Mouse (Mus musculus) left cerebral cortex, postnatal 10 days (tissue): ENCODE measurements at regions not wholly inside any gene's neighbourhood (a gene's known extent, or its start where the extent isn't known, plus 50 kb on each side); places are given as distances from the start of the nearest gene placed in this dataset.

Experiments used
- DNase-seq, 2 experiments: peaks; one replicate each; pipeline ENCODE4 v3.0.0; 2021 to 2022; ENCODE audit warnings: low spot score in 2 of 2, mixed read lengths in 1 of 2; ENCODE audit errors: extremely low spot score in 1 of 2
- intact Hi-C: fragments of 180-260 bp; cut with DNase I; formaldehyde crosslinking; loops from one replicate; pipeline ENCODE4 v1.15.1; 2025

DNA sequence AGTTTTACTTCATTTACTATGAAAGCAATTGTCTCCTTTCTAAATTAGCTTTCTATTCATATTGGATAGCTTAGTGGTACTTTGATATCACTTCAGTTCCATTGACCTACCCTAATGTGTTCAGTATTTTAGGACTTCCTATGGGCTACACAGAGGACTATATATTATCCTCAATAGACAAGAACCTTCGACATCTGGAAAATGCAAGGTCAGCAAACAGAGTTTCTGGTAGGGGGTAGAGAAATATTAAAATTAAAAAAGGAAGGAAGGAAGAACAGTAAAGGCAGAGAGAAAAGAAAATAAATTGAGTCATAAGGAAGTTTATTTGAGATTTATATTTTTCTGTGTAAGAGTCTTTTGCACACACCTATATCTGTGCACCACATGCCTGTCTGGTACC, 107.4 kb upstream of the Insig1 start:
- intact Hi-C loops, result no loop called here
- DNase-seq, result no peak

DNA sequence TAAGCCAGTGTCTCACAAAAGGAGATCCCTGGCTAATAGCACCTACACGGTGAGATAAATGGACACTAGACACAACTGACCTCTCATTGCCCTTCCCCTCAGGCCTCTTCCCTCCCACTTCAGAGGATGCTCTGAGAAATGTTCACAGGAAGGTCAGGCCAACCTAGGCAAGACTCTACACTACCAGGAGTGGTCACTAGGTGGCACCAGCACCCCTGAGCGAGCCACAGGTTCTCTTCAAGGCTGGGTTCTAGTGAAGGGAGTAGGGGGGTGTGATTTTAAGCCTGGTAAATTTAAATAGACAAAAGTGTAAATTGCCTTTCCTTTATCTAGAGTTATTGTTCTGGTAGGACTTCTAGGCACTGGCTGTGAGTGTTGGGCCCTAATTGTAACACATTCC, 76.0 kb upstream of the Insig1 start:
- intact Hi-C loops, result loop anchor here (5.0 kb wide), 1 partner anchor 97 kb away; no protein-coding TSS in a partner anchor
- DNase-seq, result peak; percentile 30 to 58

DNA sequence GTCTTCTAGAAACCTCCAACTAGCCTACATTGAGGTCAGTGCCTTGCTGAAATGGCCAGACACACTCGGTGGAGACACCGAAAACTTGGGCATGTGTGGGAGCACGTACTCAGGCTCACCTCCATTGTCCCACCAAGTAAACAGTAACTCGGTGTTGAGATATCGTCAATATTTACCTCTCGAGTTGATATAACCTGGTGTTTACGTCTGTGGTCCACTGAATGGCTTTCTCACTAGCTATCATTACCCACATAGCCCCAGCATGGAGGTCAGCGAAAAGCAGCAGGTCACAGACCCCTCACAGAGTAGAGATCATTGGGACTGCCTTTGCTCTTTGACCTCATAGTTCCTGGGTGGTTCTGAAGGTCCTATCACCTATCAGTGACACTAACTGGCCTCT, 73.4 kb upstream of the Insig1 start:
- no peak for DNase-seq
- intact Hi-C loops, result loop anchor here (5.0 kb wide), 1 partner anchor 95 kb away; no protein-coding TSS in a partner anchor

DNA sequence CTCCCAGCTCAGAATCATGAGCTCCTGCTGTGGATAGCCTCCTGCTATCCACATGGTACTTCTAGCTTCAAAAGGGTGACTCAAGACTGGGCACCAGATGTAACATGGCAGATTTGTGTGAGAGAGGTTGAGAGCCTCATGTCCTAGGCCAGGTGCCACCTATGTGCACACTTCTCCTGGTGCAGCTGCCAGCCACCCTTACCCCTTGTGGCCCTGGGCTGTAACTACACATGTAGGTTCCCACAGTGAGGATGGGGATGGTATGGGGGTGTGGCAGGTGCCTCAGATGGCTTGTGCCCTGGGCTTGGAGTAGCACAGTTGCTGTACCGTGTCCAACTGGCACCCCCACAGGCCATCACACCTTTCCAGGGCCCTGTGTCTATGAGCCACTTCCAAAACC, 68.2 kb upstream of the Insig1 start:
- intact Hi-C loops, result no loop called here
- DNase-seq, result no peak

DNA sequence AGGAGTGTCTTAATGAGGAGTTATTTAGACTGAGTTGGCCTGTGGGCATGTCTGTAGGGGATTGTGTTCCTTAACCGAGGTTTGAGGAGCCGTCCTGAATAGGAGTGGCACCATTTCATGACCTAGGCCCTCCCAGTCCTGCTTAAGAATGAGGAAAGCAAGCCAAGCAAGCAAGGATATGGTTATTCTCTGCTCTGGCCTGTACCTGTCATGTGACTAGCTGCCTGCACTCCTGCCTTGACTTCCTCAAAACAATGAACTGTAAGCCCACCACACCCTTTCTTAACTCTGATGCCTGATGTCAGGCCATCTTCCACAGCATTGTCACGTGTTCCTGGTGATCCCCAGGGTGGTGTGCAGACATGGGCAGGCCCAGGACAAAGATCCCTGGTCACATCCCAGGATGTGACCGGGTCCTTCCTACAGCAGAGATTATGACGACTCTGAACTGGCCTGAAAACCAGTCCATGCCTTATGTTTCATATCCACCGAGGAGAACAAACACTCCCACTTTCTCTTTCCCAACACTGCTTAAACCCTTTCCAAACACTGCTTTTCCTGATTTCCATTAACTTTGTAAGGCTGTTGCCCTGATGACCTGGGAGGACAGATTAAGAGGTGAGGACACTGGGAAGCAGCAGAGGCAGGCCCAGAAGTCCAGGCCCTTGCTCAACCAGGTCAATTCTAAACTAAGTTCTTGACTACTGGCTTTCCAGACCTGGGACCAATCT, 67.2 kb upstream of the Insig1 start:
- no peak for DNase-seq
- intact Hi-C loops, result no loop called here

DNA sequence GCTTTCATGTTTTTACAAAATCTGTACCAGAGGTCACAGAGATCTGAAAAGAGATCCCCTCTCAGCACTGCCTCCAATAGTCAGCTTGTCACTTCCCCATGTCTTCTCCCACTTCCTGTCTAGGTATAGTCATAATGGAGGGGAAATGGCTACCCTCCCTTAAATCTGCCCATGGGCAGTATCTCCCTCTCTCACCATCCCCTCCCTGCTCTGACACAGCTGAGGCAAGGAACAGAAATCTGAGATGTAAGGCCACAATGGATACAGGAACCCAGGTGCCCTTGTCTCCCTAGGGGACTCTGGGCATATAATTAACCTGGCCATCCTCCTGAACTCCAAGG, 66.7 kb upstream of the Insig1 start:
- DNase-seq, result no peak
- intact Hi-C loops, result no loop called here

DNA sequence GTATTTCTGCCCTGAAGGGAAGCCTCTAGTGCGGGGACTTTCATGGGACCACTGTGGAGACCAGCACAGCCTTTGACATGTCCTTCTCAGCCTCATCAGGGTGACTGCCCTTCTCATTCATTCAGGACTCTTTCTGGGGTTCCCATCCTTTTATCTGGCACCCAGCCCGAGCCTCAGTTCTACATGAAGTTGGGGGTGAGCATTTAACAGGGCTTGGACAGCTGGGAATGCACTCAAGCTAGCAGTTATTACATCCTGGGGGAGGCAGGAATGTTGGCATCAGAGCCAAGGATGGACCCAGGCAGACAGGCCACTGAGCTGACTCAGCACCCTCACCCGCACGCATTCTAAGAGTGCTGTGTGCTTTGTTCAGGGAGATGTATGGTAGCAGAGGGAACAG, 61.8 kb upstream of the Insig1 start:
- intact Hi-C loops, result no loop called here
- no peak for DNase-seq

DNA sequence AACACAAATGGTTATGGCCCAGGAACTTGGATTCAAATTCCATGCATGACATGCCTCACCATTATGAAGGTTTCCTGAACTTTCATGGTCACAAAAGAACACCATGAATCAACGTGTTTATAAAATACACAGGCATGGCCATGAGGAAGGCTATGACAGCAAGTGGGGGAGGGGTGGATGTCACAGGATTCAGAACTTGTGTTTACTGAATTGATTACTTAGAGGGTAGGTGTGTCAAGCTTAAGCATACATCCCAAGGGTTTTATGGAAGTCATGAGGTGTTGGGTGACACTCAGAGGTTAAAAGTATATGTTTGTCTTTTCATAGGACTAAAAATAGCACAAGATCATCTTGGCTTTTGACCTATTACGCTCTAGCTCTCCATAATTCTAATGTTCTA, 61.3 kb upstream of the Insig1 start:
- intact Hi-C loops, result no loop called here

DNA sequence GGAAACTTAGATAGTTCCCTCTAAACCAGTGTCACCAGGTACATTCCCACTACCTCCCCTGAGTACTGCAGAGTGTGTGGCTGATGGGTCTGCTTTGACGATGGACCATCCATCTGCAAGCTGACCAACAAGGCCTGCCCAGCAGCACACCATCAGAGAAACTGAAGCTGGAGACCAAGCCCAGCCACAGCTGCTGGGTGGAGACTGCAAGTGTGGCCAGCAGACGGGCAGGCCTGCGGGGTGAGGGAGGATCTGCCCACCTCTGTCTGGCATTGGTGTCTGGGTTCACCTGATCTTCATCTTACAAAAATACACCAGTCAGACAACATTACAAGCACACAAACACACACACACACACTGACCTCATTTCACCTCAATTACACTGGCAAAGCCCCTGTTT, 60.6 kb upstream of the Insig1 start:
- no peak for DNase-seq
- intact Hi-C loops, result no loop called here

More for the DNA sequence above, 61.3 kb upstream of the Insig1 start:
- no peak for DNase-seq

DNA sequence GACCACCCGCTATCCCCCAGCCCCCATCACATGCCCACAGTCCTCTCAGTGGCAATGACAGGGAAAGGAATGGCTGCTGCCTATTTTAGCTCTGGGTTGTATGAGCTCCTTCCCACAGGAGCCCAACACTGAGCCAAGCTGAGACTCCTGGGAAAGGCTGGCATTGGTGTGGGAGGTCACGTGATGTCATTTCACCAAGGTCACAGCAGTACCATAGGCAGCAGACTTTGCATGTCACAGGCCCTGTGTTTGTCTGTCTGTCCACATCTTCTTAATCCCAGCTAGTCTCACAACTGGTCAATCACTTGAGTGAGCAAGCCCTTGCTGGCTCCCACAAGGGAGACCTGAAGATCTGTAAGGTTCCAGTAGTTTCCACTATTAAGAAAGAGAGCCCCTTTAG, 58.7 kb upstream of the Insig1 start:
- intact Hi-C loops, result no loop called here
- no peak for DNase-seq

DNA sequence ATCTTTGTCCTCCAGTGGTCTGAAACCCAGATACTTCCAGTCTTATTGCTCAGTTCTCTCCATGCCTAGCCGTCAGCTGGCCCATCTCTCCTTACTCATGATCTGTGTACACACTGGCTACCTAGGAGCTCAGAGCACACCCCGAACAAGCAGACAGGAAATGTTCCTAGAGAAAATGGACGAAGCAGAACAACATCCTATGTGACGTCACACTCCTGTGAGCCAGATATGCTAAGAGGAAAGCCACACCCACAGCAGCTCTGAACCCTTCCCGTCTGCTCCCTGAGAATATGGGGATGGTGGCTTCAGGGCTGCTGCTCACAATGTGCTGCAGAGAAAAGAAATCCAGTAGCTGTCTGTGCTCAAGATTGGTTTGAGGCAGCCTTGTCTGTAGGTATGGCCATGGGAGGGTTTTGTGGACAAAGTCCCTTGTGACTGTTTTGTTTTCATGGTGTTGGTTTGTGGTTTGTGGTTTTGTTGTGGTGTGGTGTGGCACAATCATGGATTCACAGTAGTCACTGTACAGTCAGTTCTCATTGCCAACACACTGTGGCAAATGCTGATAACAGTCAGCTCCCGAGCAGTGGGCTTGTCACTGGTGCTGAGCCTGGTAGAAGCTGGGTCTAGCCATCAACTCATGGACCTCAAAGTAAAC, 57.4 kb upstream of the Insig1 start:
- intact Hi-C loops, result no loop called here
- no peak for DNase-seq

DNA sequence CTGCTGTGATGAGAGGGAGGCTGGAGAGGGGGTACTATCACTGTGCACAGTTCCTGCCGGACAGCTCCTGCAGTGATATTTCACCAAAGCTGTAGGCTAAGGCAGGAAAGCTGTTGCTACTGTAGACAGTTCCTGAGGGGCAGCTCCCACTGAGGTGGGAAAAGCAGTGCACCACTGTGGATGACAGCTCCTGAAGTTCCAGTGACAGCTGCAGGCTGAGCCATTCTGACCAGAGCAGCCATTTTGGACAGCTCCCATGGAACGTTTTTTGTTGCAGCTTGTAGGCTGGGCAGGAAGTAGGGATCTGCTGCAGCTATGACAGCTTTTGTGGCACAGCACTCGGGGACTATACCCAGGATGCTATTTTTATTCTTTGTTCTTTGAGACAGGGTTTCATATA, 51.3 kb upstream of the Insig1 start:
- intact Hi-C loops, result no loop called here
- DNase-seq, result no peak
